Mouse (Mus musculus) heart, embryonic 15.5 days (tissue): ENCODE measurements around the gene Ppp2r5b. TPM values are rescaled to one million over a fixed set of nuclear protein-coding genes. Genes with fewer than 3 reads are reported as not detected.

Source experiments
- ATAC-seq: fragments of 200-750 bp; cut with Nextera tagmentation; replicated peaks from 2 replicates; pipeline ENCODE4 v1.8.0; 2017; ENCODE audit warnings: low read depth, moderate TSS enrichment; ENCODE audit not compliant: insufficient number of reproducible peaks, insufficient read depth, low FRiP score
- H3K27ac ChIP-seq: fragments of 300-500 bp; sonication (generic); 2 replicates; pipeline ENCODE4 v1.5.1; 2015; ENCODE audit warnings: mild to moderate bottlenecking, inconsistent platforms
- H3K27me3 ChIP-seq: fragments of 300-500 bp; sonication (generic); 2 replicates; pipeline ENCODE4 v1.6.1; 2015; ENCODE audit warnings: inconsistent platforms
- H3K36me3 ChIP-seq: fragments of 300-500 bp; sonication (generic); 2 replicates; pipeline ENCODE4 v1.6.1; 2015; ENCODE audit warnings: mild to moderate bottlenecking, inconsistent platforms
- H3K4me1 ChIP-seq: fragments of 300-500 bp; sonication (generic); replicated peaks from 2 replicates; pipeline ENCODE4 v1.6.1; 2015; ENCODE audit warnings: inconsistent platforms
- H3K4me2 ChIP-seq: fragments of 300-500 bp; sonication (generic); 2 replicates; pipeline ENCODE4 v1.6.1; 2015; ENCODE audit warnings: inconsistent platforms, mild to moderate bottlenecking, moderate library complexity
- H3K4me3 ChIP-seq: fragments of 300-500 bp; sonication (generic); 2 replicates; pipeline ENCODE4 v1.5.1; 2015; ENCODE audit warnings: mild to moderate bottlenecking, inconsistent platforms
- H3K9ac ChIP-seq: fragments of 300-500 bp; sonication (generic); 2 replicates; pipeline ENCODE4 v1.6.1; 2015; ENCODE audit warnings: mild to moderate bottlenecking, inconsistent platforms
- H3K9me3 ChIP-seq: fragments of 300-500 bp; sonication (generic); replicated peaks from 2 replicates; pipeline ENCODE4 v1.6.1; 2016; ENCODE audit warnings: inconsistent platforms
- WGBS: fragments of 180-500 bp; shearing (Covaris S2); methylation state at CpG from one replicate; pipeline ENCODE4 v1.1.7; 2015; ENCODE audit warnings: mixed read lengths; 5-methylcytosine and 5-hydroxymethylcytosine counted together
- polyA plus RNA-seq: library from polyadenylated mRNA; unstranded; fragments of >200 nt; fragmentation: Nextera tagmentation; extraction: Ambion mirVana; gene quantifications from 2 replicates; pipeline ENCODE4 v1.2.1, GENCODE M21; 2015

The Ppp2r5b gene
- polyA plus RNA-seq, 1 experiment from 2014 or later, result 21.4 TPM

DNA sequence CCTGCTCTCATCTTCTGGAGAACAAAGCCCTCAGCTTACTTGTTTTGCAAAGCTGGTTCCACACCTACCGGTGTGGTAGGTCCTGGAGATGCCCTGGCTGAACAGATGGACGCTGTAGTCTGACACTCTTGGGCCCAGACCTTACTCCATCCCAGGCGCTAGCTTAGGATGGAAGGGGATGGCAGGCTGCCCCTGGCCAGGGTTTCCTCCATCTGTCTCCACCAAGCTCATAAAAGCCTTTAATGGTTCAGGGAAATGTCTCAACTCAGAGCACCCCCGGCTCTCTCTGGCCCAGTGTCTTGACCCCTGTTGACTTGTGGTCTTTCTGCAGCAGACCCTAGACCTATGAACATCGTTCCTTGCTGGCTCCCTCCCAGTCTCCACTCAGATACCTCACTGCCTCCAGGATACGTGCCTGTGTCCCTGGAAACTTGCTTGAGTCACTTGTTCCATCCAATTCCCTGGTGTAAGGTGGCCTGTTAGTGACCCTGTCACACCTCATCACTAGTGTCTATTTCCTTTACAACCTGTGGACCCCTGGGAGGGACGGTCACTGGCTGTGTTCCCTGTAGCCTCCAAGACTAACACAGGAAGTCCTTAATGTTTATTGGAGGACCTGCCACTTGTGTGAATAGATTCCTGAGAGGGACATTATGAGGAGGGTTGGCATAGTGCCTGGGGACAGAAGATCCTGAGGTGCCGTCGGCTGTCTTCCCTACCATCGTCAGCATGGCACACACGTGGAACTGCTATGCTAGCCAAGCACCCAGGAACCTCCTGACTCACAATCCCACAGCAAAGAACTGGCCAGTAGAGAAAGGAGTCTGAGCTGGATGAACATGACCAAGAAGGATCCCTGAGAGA is 31.9 kb upstream of the Ppp2r5b start:
- H3K4me2 ChIP-seq, result no peak overlapping the region
- no peak for ATAC-seq
- no peaks in the 10 kb centered on the region for H3K36me3 ChIP-seq
- no peak overlapping the region for H3K4me3 ChIP-seq
- H3K27me3 ChIP-seq, result no peaks in the 10 kb centered on the region
- H3K9ac ChIP-seq, result no peak overlapping the region
- WGBS, result 57% methylated on average over 11 of the region's 11 CpGs
- H3K4me1 ChIP-seq, result peaks cover 5% of the 10 kb centered on the region
- H3K27ac ChIP-seq, result no peak overlapping the region
- no peaks in the 10 kb centered on the region for H3K9me3 ChIP-seq

DNA sequence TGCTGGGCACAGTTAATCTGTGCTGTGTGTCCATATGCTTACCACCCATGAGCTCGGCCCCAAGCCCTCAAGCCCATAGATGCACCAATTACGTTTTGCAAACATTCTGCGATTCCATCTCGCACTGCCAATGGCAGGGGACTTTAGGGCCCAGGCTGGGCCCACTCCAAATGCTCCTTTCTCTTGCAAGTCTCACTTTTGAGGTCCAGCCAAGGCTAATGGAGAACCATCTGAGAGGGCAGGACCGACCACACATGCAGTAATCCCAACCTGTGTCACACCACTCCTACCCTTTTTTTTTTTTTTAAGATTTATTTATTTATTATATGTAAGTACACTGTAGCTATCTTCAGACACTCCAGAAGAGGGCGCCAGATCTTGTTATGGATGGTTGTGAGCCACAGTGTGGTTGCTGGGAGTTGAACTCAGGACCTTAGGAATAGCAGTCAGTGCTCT is 30.1 kb upstream of the Ppp2r5b start:
- no peaks in the 10 kb centered on the region for H3K27me3 ChIP-seq
- no peak overlapping the region for H3K9ac ChIP-seq
- no peak overlapping the region for H3K4me2 ChIP-seq
- H3K4me3 ChIP-seq, result no peak overlapping the region
- no peak for ATAC-seq
- peaks cover 3% of the 10 kb centered on the region for H3K4me1 ChIP-seq
- WGBS, result 75% methylated on average over 6 of the region's 6 CpGs
- H3K9me3 ChIP-seq, result no peaks in the 10 kb centered on the region
- H3K27ac ChIP-seq, result no peak overlapping the region
- H3K36me3 ChIP-seq, result peaks cover 13% of the 10 kb centered on the region

DNA sequence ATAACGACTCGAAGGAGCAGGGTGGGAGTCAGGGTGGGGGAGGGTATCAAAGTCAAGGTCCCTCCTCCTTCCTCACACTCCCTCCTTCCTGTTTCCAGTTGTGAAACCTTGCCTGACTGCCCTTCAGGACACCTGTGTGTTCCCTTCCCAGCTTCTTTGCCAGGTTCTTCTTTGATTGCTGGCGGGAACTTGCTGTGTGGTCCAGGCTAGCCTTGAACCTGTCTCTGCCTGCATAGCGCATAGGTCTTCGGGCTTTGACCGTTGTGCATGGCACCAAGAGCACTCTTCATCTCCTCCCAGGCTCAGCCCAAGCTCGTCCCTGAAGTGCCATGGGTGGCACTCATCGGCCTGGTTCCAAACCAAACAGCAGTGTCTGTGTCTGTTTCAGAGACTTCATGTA is 29.3 kb upstream of the Ppp2r5b start:
- no peak overlapping the region for H3K9ac ChIP-seq
- no peaks in the 10 kb centered on the region for H3K9me3 ChIP-seq
- no peaks in the 10 kb centered on the region for H3K27me3 ChIP-seq
- WGBS, result 79% methylated on average over 8 of the region's 8 CpGs
- no peak for ATAC-seq
- no peak overlapping the region for H3K27ac ChIP-seq
- H3K4me2 ChIP-seq, result no peak overlapping the region
- peaks cover 22% of the 10 kb centered on the region for H3K36me3 ChIP-seq
- no peak overlapping the region for H3K4me3 ChIP-seq
- peaks cover 3% of the 10 kb centered on the region for H3K4me1 ChIP-seq

DNA sequence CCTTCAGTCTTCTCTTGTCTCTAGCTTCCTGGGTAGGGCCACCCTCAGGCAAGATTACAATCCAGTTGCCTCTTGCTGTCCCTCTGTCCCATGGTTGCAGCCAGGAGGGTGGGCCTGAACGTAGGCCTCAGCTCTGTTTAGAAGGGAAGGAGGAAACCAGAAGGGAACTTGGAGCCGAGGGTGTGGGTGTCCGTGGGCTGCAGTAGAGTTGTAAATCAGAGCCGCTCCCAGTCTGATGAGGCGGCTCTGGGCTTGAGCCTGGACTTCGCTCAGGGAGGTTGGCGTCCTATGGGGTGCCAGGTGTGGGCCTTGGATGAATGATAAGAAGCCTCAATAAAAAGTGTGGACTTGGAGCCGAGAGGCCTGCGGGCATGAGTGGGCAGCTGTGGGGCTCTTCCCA is 28.5 kb upstream of the Ppp2r5b start:
- no peak overlapping the region for H3K4me2 ChIP-seq
- no peaks in the 10 kb centered on the region for H3K9me3 ChIP-seq
- 72% methylated on average over 9 of the region's 9 CpGs for WGBS
- peaks cover 3% of the 10 kb centered on the region for H3K4me1 ChIP-seq
- peaks cover 26% of the 10 kb centered on the region for H3K36me3 ChIP-seq
- H3K27me3 ChIP-seq, result no peaks in the 10 kb centered on the region
- ATAC-seq, result no peak
- H3K4me3 ChIP-seq, result no peak overlapping the region
- no peak overlapping the region for H3K27ac ChIP-seq
- H3K9ac ChIP-seq, result no peak overlapping the region

DNA sequence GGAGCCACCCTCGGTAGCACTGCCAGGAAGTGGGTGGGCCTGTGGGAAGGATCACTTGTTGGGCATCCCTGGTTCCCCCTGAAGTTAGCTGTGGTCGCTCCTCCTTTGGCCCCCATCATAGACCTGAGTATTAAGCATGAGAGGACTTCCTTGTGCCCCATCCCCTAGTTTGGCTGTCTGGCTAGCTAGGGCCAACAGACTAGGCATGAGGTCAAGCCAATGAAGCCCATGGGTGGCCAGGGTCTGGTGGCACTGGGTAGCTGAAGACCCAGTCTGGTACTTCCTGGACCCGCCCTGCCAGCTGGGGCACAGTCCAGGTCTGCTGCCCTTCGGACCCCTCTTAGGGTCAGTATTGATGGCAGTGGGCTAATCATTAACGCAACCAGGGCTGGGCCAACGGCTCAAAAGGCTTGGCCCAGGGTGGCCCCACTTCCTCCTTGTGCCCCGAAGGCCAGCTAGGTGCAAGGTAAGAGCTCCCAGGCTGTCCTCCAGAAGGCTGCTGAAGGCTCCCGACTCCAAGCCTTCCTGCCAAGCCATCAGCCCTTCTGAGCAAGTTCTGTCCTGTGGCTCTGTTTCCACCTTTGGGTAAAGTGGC is 27.3 kb upstream of the Ppp2r5b start:
- no peak overlapping the region for H3K4me3 ChIP-seq
- H3K27ac ChIP-seq, result no peak overlapping the region
- H3K9me3 ChIP-seq, result no peaks in the 10 kb centered on the region
- no peaks in the 10 kb centered on the region for H3K27me3 ChIP-seq
- ATAC-seq, result no peak
- H3K4me1 ChIP-seq, result peaks cover 2% of the 10 kb centered on the region
- WGBS, result 88% methylated on average over 8 of the region's 8 CpGs
- H3K4me2 ChIP-seq, result no peak overlapping the region
- no peak overlapping the region for H3K9ac ChIP-seq
- peaks cover 37% of the 10 kb centered on the region for H3K36me3 ChIP-seq

DNA sequence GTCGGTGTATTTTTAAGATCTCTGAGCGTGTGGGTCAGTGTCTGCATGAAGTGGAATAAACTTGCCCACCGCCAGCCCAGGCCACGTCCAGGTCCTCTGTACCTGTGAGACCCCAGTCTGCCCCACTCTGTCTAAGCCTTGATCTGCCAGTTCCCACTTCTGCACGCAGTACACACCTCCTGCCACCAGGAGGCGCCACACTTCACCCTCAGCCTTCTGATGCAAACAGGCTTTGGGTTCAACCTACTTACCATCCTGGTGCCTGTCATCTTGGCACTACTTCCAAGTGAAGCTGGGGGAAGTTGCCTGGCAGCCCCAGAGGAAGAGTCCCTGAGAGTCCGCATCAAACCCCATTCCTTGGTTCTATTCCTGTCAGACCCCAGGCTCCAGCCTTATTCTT is 26.6 kb upstream of the Ppp2r5b start:
- Histone ChIP-seq H3K27ac (no peak overlapping the region), H3K4me3 (no peak overlapping the region), H3K4me2 (no peak overlapping the region), H3K36me3 (peaks cover 43% of the 10 kb centered on the region), H3K9me3 (no peaks in the 10 kb centered on the region), H3K27me3 (no peaks in the 10 kb centered on the region), H3K9ac (no peak overlapping the region), H3K4me1 (no peaks in the 10 kb centered on the region)
- WGBS, result 62% methylated on average over 7 of the region's 7 CpGs
- ATAC-seq, result 0 out of 2 replicates have a peak, but pooled peaks have one; percentile 6

DNA sequence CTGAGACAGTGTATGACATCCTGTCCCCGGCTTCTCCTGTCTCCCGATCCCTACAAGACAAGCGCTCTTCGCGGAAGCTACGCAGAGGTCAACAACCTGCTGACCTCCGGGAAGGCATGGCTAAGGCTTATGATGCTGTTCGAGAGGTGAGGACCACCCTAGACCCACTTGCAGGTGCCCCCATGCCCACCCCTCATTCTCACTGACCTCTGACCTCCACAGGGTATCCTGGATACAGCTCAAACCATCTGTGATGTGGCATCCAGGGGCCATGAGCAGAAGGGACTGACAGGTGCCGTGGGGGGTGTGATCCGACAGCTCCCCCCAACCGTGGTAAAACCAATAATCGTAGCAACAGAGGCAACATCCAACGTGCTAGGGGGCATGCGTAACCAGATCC is 25.7 kb upstream of the Ppp2r5b start:
- Histone ChIP-seq H3K36me3 (peaks cover 50% of the 10 kb centered on the region), H3K4me1 (no peaks in the 10 kb centered on the region), H3K27ac (no peak overlapping the region), H3K27me3 (no peaks in the 10 kb centered on the region), H3K4me3 (no peak overlapping the region), H3K9ac (no peak overlapping the region), H3K9me3 (no peaks in the 10 kb centered on the region), H3K4me2 (no peak overlapping the region)
- no peak for ATAC-seq
- 90% methylated on average over 14 of the region's 14 CpGs for WGBS

DNA sequence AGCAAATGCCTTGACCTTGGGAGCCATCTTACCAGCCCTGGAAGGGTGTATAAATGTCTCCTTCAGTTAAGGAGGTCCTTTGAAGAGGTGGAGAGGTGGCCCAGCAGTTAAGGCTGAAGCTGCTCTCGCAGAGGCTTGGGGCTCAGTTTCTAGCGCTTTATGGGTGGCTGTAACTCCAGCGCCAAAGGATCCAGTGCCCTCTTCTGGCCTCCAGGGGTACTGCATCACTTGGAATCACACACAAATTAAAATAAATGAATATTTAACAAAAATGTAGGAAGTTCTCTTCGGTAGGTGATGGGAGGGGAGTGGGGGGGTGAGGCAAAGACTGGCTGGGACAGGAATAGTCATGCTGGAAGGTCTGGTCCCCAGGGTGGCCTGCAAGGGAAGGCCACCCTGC is 25.3 kb upstream of the Ppp2r5b start:
- no peaks in the 10 kb centered on the region for H3K9me3 ChIP-seq
- ATAC-seq, result no peak
- no peak overlapping the region for H3K9ac ChIP-seq
- no peak overlapping the region for H3K4me3 ChIP-seq
- no peaks in the 10 kb centered on the region for H3K4me1 ChIP-seq
- no peaks in the 10 kb centered on the region for H3K27me3 ChIP-seq
- no peak overlapping the region for H3K4me2 ChIP-seq
- WGBS, result 76% methylated on average over 4 of the region's 4 CpGs
- no peak overlapping the region for H3K27ac ChIP-seq
- H3K36me3 ChIP-seq, result peaks cover 55% of the 10 kb centered on the region

DNA sequence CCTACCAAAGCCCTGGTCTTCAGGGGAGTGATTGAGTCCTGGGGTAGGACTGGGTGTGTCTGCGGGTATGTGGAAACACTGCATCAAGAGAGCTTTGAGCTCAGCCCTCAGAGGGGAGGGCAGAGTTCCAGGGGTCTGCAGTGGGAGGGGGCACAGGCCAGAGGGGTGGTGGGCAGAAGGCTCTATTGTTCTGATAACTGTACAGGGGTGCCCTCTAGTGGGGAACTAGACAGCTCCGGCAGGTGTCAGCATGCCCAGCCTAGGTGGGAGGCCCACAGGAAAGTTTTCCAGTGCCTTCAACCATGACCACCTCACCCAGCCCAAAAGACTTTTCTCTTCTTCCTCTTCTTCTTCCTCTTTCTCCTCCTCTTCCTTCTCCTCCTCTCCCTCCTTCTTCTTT is 24.8 kb upstream of the Ppp2r5b start:
- peaks cover 59% of the 10 kb centered on the region for H3K36me3 ChIP-seq
- no peak overlapping the region for H3K4me2 ChIP-seq
- no peak overlapping the region for H3K9ac ChIP-seq
- H3K9me3 ChIP-seq, result no peaks in the 10 kb centered on the region
- no peak overlapping the region for H3K27ac ChIP-seq
- WGBS, result 74% methylated on average over 2 of the region's 2 CpGs
- H3K4me1 ChIP-seq, result no peaks in the 10 kb centered on the region
- no peaks in the 10 kb centered on the region for H3K27me3 ChIP-seq
- ATAC-seq, result no peak
- H3K4me3 ChIP-seq, result no peak overlapping the region

DNA sequence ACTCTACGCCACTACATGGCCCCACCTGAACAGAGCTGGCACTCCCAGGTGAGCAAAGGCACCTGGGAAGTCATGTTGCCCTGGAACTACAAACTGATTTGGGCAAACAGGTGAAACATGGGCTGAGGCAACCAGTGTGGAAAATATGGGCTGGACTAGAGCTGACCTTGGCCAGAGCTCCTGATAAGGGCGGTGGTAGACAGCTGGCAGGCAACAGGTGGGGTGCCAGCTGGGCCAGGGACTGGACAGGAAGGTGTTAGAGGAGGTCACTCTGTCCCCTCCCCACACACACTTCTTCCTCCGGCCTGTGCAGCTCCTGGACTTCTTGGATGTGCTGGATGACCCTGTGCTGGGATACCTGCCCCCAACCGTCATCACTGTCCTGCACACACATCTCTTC is 17.3 kb upstream of the Ppp2r5b start:
- Histone ChIP-seq H3K27me3 (no peaks in the 10 kb centered on the region), H3K36me3 (peaks cover 79% of the 10 kb centered on the region), H3K4me2 (no peak overlapping the region), H3K27ac (no peak overlapping the region), H3K4me3 (no peak overlapping the region), H3K9ac (no peak overlapping the region), H3K4me1 (no peaks in the 10 kb centered on the region), H3K9me3 (no peaks in the 10 kb centered on the region)
- WGBS, result 90% methylated on average over 4 of the region's 4 CpGs
- no peak for ATAC-seq

DNA sequence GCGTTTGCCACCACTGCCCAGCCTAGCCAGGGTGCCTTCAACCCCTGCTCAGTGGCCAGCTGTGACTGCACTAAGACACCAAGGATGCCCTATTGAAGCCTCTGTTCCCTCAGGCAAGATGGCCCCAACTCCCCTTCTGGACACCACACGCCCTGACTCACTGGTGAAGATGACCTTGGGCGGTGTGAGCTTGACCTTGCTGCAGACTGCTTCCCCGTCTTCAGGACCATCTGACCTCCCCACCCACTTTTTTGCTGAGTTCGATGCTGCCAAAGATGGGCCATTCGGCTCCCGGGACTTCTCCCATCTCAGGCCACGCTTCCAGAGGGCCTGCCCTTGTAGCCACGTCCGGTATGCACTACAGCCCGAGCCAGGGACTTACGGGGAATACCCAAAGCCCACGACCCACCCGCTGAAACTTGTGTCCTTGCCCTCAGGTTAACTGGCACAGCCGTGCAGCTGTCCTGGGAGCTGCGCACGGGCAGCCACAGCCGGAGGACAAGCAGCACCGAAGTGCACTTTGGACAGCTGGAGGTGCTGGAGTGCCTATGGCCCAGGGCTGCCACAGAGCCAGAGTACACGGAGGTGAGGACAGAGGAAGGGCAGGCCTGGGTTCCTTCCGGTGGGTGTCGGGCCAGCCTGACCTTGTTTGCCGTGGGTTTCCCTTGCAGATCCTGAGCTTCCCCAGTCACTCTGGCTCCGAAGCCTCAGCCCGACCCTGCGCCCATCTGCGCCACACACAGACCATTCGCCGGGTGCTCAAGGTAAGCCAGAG is 12.0 kb upstream of the Ppp2r5b start:
- 87% methylated on average over 29 of the region's 29 CpGs for WGBS
- ATAC-seq, result no peak
- Histone ChIP-seq H3K4me2 (no peak overlapping the region), H3K9me3 (no peaks in the 10 kb centered on the region), H3K27ac (no peak overlapping the region), H3K27me3 (no peaks in the 10 kb centered on the region), H3K36me3 (peaks cover 64% of the 10 kb centered on the region), H3K4me3 (no peak overlapping the region), H3K9ac (no peak overlapping the region), H3K4me1 (peaks cover 5% of the 10 kb centered on the region)
